Mouse (Mus musculus): Measurements from ENCODE around the gene Hist1h2ag.

- TF ChIP-seq CTCF (IDR thresholded peaks at IDR 0.05; ENCODE audit: low read depth) (peak; percentile 65), EP300 (IDR thresholded peaks at IDR 0.05; ENCODE audit: low read depth) (no peak; the same call in 1 of the 2 replicates)
Measured at GRCm38 (mm10) chr13:22043503-22044431, 1.0 kb upstream of the Hist1h2ag start.
